Mouse (Mus musculus) ovary, postnatal 10 days (tissue): ENCODE measurements around the gene Mybpc3.

Experiments used
- DNase-seq: peaks from one replicate; pipeline ENCODE4 v3.0.0; 2022; ENCODE audit warnings: low spot score

Mybpc3 gene

GRCm38 (mm10) chr2:91169587-91170322, 51.8 kb downstream of the Mybpc3 start:
- DNase-seq, result no peak

GRCm38 (mm10) chr2:91175490-91175889, 57.5 kb downstream of the Mybpc3 start:
- DNase-seq, result no peak

GRCm38 (mm10) chr2:91176234-91176633, 58.3 kb downstream of the Mybpc3 start:
- DNase-seq, result no peak

DNA sequence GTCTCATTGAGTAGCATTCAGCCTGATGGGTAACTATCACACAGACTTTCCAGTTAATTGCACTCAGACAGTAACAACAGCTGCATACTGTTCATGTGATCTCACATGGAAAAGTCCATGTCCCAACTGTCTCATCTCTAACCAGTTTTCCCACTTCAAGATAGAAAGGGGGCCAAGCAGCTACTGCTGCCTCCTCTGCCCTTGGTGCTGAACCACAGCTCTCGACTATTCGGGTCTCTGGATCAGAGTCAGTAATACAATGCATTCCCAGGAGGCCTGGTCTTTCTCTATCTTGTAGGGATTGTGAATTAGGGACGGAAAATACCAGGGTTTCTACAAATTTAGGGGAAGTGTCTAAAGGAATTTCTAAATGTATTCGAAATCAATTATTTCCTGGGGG, 61.9 kb downstream of the Mybpc3 start:
- no peak for DNase-seq

GRCm38 (mm10) chr2:91180706-91181105, 62.8 kb downstream of the Mybpc3 start:
- DNase-seq, result no peak

DNA sequence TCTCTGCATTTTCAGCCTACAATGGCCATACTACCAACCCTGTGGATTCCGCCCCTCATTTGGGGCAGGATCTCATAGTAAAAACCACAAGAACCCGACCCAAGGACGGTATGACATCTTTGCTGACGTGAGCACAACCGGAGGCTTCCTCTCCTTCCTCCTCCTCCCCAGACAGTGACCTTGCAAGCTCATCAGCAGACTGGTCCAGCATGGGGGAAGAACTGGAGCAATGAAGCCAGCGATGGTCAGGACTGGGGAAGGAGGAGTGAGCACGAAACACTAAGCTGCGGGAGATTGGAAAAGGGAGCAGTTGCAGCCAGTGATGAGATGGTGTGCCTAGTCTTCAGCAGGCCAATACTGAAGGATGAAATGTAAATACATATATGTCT, 64.1 kb downstream of the Mybpc3 start:
- no peak for DNase-seq

DNA sequence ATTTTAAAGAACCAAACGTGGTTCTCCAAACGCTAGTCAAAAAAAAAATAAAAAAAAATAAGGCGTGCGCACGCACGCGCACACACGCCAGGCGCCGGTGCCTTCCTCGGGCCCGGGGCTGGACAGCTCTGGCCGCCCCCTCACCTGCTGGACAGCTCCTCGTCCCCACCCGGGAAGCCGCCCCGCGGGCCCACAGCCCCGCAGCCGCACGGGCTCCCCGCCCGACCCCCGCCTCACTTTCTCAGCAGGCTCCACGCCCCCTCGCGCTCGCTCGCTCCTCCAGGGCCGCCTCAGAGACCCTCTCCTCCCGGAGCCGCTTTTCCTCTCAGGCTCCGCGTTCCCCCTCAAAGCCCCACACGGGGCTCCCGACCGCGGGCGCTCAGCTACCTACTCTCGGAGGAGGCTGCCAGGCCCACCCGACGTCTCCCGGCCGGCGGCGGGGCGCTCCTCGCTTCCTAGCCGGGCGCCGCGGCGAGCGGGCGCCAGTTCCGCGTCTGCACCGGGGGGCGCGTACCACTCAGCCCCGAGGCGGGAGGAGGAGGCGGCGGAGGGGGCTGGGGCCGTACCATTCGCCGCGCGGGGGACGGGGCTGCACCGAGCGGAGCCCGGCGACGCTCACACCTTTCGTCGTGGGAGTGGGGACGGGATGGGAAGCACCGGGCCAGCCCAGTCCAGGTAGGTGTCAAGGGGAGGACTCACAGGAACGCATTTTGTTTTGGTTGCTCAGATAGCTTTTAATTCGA, 64.6 kb downstream of the Mybpc3 start:
- DNase-seq, result peak; percentile 43

DNA sequence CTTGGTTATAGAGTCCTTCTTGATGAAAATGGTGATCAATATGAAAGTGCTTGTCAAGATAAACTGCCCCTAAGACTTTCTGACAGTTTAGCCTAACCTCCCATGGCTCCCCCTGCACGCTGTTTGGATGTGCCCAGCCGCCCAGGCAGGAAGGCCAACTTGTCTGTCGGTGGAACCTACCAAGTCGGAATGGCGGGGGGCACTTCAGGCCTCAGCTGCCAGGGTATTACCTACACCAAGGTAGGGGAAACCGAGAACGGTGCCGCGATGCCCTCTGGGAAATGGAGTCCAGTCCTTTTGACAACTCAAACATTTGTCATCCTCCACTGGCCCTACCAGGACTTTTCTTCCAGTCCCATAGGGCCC, 65.2 kb downstream of the Mybpc3 start:
- peak; percentile 62 for DNase-seq

GRCm38 (mm10) chr2:91183711-91184405, 65.9 kb downstream of the Mybpc3 start, which contains the start of gene Madd:
Gene Madd (minus strand): TSS chr2:91183837.
- DNase-seq, result no peak
